Mouse (Mus musculus): ENCODE results near the gene Dnah14.

Dnah14 gene

GRCm38 (mm10) chr1:181793541-181793940, 217.2 kb downstream of the Dnah14 start:
- DNase-seq: no peak

- peak; percentile 57 to 68 for DNase-seq
Measured at GRCm38 (mm10) chr1:181799911-181800310, 223.6 kb downstream of the Dnah14 start.

DNA sequence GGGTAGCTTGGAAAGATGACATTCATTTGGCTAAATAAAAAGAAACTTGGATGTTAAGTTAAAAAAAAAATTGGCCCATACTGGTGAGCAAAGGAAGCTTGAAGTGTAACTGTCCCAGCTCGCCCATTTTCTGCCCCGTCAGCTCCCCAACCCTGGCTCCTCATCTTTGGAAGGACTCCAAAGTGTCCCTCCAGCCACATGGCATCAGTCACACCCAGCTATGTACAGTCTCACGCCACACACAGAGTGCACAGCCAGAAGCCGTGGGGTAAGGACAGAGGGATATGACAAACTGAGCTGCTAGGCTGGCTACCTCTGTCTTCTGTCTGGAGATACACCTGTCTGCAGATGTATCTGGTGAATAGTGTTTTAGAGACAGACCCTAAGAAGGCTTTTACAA, 224.3 kb downstream of the Dnah14 start:
- DNase-seq: peak in 1 of 2 experiments; percentile 37

DNA sequence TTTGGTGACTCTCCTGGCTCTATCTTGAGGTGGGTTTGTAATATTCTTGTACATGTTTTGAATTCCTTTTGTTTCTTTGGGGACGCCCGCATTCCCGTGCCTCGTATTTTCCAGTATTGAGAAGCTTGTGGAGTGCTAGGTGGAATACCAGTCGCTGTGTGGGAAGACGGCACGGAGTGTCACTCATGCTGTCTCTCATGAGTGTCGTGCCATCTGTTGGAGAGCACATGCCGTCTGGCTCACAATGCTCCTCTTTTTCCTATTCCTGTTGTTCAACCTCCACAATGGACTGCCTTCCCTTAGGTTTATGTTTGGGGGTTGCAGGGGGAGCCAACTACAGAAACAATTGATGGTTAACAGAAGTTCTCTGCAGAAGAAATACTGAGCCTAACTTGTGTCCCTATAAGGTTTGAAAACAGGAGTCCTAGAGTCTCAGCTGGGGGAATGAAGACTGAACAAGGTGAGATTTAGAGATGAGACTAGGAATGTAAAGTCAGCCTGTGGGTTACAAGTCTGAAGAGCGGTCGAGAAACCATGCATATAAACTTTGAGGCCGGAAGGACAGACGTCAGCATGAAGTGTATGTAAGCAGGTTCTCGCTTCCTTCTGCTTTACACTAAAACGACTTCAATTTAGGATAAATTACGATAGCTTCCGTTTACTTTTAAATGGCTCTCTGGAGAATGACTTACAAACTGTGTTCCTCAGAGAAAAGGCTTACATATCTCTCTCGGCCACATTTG, 235.3 kb downstream of the Dnah14 start:
- peak; percentile 27 to 48 for DNase-seq

- no peak for DNase-seq
Measured at GRCm38 (mm10) chr1:181826716-181827115, 250.4 kb downstream of the Dnah14 start.

DNA sequence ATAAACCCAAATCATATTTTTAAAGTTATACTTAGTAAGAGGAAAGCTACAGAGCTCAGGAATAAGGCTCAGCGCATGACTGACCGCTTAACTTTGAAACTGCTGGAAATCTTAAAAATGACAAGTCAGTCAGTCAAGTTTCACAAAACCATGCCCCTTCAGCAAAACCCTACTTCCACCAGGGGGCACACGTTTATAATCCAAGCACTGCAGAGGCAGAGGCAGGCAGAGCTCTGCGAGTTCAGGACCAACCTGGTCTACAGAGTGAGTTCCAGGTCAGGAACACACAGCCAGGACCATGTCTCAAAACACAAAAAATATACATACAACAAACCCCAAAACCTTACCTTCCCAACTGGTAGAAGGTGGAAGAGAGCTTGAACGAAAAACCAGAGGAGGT, 252.0 kb downstream of the Dnah14 start:
- DNase-seq: peak in 1 of 2 experiments; percentile 43

DNA sequence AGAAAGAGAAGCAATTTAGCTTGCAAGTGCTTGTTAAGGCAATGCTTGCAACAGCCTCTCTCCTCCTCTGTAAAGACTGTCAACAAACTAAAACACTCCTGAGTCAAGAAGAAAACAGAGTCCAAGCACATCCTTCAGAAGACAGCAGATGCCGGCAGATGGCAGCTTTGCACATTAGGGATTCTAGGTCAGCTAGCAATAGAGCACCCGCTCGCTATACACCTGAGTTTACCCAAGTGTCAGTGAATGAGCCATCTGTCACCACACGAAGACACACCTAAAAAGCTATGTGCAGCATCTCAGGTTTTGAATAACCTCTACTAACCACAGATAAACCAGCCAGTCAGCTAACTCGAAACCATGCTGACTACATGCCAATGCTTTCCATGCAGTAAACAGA, 256.4 kb downstream of the Dnah14 start:
- DNase-seq: peak; percentile 71 to 72

DNA sequence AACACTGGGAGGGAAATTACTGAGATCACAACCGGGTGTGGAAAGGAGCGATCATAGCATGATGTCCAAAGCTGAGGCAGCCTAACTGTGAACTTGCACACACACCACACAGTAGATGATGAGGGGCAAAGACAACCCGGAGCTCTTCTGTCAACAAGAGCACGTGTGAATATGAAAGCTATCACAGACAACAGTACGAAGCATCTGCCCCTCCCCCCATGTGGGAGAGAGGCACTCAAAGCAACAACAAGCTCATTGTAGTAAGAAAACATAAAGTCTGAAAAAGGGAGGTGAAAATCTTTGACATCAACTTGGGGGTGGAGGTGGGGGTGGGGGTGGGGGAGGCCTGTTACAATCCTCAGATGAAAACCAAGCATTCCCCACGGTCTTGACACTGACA, 256.8 kb downstream of the Dnah14 start:
- DNase-seq: peak; percentile 48 to 70

DNA sequence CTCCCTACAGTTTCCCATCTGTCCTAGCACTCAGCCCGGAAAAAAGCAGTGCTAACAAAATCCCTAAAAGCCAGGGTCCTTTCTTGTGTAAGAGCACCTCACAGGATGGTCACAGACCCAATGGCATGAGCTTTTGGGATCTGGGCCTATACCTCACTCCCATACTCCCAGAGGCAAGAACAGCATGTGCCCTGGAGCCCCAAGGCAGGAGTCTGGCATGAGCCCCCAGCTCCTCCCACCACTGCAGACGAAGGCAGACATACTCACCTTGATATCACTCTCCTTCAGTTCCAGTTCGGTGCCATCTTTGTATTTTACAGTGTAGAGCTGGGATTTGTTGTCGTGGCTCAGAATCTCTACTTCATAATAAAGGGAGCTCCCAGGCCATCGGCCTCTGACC, 261.8 kb downstream of the Dnah14 start:
- DNase-seq: no peak

GRCm38 (mm10) chr1:181839746-181840366, 263.5 kb downstream of the Dnah14 start:
- no peak for DNase-seq

- DNase-seq: no peak
Measured at GRCm38 (mm10) chr1:181841396-181841795, 265.0 kb downstream of the Dnah14 start.

DNA sequence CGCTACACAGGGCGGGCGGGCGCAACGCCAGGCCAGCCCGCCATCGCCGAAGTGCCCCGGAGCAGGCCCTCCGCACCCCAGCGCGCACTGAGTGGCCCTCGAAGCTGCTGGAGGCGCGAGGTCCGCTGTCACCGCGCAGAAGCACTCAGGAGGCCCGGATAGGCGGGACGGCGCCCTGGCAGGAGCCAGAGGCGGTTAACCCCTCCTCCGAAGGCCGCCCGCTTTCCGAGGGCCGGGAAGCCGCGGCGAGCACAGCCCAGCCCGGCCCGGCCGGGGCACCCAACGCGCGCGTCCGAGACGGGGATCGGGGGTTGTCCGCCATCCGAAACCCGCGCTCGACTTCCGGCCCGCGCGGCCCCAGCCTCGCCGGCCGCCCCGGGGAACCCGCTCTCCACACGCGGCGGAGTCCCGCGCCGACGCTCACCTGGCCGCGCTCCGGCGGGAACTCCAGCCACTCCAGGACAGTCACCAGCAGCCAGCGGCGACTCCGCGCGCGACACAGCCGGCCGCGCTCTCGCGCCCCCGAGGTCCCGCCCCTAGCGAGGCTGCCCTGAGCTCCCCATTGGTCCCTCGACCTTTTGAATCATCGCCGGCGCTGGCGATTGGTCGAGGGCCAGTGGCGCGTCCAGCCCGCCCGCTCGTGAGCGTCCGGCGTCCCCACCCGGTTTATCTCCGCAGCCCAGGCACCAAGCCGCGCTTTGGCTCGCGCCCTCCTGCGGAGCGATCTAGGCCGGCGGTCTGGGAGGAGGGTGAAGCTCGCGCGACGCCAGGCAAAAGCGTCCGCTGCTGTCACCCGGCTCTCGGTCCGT, 265.7 kb downstream of the Dnah14 start:
- DNase-seq: peak; percentile 97 to 98

GRCm38 (mm10) chr1:181842781-181843180, 266.4 kb downstream of the Dnah14 start, which contains the start of gene Lbr:
Gene Lbr, minus strand, starts transcription at chr1:181843046.
- DNase-seq: peak in 1 of 2 experiments; percentile 38

DNA sequence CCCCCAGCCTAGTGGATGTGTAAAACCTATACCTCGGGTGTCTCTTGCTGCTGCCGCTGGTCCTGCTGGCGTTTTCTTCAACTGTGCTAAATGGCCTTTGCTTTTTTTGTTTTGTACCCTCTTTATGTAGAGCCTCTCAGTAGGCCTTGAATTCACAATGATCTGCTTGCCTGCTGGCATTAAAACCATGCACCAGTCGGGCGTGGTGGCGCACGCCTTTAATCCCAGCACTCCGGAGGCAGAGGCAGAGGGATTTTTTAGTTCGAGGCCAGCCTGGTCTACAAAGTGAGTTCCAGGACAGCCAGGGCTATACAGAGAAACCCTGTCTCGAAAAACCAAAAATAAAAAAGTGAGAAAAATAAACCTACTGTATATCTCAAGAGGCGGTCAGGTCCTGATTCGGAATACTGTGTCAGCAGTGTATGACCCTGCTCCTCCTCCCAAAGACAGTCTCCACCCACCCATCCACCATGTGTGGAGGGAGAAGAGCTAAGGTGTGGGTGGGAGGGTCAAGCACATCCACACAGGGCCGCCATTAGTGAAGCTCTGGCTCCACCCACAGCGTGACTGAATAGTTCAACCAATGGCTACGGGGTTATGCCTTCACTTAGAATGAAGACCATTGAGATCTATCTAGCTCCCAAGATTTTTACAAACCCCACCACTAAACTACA, 268.7 kb downstream of the Dnah14 start:
- no peak for DNase-seq

DNA sequence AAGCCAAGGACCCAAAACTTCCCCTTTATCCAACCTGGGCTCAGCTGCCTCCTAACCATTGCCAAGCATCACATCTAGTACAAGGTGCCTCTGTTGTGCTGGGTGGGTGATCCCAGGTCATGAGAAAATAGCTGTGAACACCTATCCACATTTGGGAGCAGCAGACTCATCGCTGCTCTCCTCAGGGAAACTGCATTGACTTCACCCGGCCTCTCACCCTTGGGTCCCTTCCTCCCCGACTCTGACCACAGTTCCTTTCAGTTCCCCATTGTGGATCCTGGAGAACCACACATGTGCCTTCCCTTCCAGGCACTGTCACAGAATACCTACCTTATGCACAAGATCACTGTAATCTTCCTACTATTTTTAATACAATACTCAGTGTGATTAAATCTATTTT, 269.4 kb downstream of the Dnah14 start:
- DNase-seq: no peak

DNA sequence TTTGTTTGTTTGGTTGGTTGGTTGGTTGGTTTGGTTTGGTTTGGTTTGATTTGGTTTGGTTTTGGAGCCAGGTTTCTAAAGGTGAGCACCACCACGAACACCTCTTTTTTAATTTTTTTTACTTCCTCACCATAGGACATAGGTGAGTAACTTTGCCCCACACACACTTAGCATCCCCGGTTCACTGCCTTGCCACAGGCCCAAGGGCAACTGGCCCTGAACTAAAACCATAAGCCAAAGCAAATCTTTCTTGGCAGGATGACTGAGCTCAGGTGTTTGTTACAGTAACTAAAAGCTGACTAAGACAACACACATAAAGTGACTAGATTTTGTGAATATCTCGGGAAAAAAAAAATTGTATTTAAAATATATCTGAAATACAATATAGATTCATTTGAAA, 271.0 kb downstream of the Dnah14 start:
- no peak for DNase-seq

- DNase-seq: no peak
Measured at GRCm38 (mm10) chr1:181848210-181848609, 271.9 kb downstream of the Dnah14 start.

DNA sequence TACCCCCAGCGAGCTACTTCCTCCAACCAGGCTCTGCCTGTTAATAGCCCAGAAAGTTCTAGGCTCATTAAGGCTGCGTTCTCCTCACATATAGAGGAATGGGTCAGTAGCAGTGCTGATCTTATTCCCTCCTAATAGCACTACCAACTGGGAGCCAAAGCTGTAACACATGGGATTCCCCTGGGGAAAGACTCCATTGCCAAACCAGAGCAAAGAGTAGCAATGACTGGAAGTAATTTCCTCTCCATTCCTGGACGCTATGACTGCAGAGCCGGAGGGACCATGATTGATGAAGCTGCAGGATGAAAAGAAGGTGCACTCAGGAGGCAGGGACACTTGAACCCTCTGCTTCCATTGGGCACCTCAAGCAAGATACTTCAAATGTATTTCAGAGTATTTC, 274.1 kb downstream of the Dnah14 start:
- DNase-seq: no peak

GRCm38 (mm10) chr1:181851521-181852310, 275.4 kb downstream of the Dnah14 start:
- peak; percentile 83 to 84 for DNase-seq

- no peak for DNase-seq
Measured at GRCm38 (mm10) chr1:181852466-181852865, 276.1 kb downstream of the Dnah14 start.

DNA sequence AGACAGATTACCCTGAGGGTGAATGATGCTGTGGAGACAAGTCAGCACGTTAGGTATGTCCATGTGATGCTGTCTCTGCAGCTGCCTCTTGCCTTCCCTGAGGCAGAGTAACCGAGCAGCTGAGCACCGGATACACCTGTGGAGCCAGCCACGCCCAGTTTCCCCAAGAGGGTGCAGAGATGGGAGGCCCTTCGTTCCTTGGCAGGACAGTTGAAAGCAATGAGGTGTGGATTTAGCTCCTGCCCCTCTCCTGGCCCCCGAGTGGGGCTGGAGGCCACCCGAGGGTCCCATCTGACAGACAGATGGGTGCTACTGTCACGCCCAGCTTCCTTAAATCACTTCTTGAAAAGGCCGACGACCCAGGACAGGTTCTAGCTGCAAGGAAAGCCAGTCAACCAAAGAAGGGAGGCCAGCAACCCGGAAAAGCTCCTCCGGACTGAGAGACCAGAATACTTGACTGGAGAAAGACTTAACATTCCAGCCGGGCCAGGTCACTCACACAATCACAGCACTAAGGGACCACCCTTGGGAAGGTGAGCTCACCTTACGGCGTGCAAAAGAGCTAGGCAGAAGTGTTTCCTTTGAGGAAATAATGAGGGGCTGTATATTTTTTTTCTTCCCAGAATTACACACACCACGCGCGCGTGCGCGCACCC, 276.9 kb downstream of the Dnah14 start:
- no peak for DNase-seq

- DNase-seq: no peak
Measured at GRCm38 (mm10) chr1:181854829-181855228, 278.5 kb downstream of the Dnah14 start.
